Mouse (Mus musculus) thymus, adult 2 months (tissue): ENCODE data around the gene Speer4b.

Source experiments
- CTCF ChIP-seq: fragments of 200-500 bp; IDR thresholded peaks from 2 replicates; pipeline ENCODE4 v1.5.1; 2012; ENCODE audit warnings: mild to moderate bottlenecking, control low read depth, low read length, moderate library complexity, borderline replicate concordance; ENCODE audit not compliant: control insufficient read depth, poor library complexity, insufficient read depth; ENCODE audit errors: extremely low read depth
- POLR2A ChIP-seq: fragments of 200-500 bp; IDR thresholded peaks from 2 replicates; pipeline ENCODE4 v1.6.1; 2012; ENCODE audit warnings: mild to moderate bottlenecking, low read length, control low read depth, moderate library complexity; ENCODE audit not compliant: control insufficient read depth, poor library complexity, insufficient read depth; ENCODE audit errors: extremely low read depth

- no peak for TF ChIP-seq CTCF
- TF ChIP-seq POLR2A, result no peak
These were observed 17.5 kb upstream of the Speer4b start for GRCm38 (mm10) chr5:27518716-27519115.
